Mouse (Mus musculus) kidney, adult 11 months (tissue): ENCODE measurements at regions not wholly inside any gene's neighbourhood (a gene's known extent, or its start where the extent isn't known, plus 50 kb on each side); places are given as distances from the start of the nearest gene placed in this dataset.

ENCODE experiments used
- DNase-seq: peaks from one replicate; pipeline ENCODE4 v3.0.0; 2022

DNA sequence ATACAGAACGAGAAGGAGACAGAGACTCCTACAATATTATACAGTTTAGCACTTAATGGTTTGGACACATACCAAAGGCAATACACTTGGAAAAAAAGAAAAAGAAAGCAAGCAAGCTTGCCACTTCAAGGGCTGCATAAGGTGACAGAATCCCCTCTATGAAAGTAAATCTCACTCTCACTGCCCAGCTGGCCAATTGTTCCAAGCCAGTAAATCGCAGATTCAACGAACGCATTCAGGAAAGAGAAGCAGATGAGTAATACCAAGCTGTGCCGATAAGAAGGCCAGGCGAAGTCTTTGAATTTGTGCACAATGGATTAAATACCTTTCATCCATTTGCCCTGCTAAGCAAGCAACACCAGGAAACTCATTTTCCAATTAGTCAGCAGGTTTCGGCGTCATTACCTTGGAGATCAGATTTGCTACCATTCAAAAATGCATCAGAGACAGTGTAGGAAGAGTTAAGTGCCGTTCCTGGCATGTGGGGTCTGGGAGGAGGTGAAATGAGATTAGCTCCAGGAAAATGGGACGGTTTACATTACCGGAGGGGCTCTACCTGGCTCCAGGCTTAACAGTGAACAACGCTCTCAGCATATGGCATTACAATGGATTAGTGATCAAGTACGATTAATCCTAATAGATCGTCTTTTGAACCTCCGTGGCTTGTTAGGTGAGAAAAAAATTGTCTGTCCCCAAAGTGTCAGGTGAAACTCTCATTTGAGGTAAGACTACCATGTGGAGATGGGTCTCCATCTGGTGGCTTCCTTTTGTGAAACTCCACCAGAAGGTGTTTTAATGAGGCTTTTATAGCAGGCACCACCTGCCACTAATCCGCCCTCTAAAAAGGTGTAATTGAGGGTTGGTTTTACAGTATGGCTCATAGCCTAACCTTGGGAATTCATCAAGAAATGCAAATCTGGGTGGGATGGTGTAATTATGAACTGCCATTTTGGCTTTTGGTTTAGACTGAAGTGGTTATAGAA, 518.2 kb upstream of the Mpdz start:
- DNase-seq = no peak

- no peak for DNase-seq
Observed at GRCm38 (mm10) chr4:81956926-81957694, 514.5 kb upstream of the Mpdz start.

DNA sequence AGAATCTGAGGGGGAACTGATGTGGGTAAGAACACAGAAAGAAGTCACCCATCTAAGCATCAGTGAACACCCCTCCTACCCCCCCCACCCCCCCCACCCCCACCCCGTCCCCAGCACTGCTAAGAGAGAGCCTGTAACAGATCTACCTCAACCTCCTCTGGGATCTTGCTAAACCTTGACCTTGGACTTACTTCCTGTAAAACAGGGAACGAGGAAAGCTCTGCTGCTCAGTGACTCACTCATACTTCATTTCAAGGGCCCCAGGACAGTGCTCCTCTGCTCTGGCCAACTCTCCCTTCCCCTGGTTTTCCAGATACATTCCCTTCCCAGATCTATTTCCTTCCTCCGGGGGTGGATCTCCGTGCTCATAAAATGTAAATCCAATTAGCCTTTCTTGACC, 510.4 kb upstream of the Mpdz start:
- no peak for DNase-seq

- no peak for DNase-seq
Observed at GRCm38 (mm10) chr4:81937384-81937783, 494.8 kb upstream of the Mpdz start.

- DNase-seq = no peak
Observed at GRCm38 (mm10) chr4:81930956-81931355, 488.3 kb upstream of the Mpdz start.

- DNase-seq = no peak
Observed at GRCm38 (mm10) chr4:81928581-81929244, 486.1 kb upstream of the Mpdz start.

DNA sequence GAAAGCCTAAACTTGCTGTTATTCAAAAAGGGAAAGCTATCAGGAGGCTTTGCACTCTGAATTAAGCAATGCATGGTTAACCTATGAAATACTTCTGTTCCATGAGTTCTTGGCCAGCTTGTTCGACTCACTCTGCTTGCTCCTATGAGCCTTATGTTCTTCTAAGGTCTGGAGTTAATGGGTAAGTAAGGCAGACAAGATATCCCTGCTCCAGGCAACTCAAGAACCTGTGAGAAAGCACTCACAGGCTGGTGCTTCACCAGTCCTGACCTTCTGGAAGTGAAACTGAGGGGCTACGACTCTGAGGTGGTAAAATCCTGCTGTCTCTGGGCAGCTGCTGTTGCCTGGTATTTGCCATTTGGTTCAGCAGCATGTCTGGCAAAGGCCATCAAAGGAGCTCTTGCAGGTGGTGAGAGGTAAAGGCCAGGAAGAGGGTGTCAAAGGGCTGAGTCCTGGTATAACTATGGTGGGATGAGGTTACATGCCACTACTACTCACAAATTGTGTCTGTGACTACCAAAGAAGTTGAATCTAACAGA, 484.6 kb upstream of the Mpdz start:
- DNase-seq = no peak

DNA sequence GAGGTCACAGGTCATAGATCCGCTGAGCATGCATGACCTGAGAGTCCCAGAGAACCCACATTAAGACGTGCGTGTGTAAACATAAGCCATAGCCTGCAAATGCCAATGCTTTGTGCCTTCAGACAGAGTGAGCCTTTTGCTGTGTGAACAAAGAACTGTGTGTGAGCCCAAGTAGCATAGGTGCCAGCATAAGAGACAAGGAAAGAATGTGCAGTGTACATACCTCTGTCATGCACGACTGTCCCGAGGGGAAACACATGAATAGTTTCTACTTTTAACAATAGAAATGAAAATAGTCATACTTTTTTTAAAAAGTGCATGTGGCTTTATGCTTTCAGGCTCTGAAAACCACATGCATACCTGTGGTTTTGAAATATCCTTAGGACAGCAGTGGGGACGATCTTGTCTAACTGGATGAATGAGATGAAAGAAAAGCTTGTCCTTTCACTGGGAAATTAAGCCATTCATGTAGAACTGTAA, 484.1 kb upstream of the Mpdz start:
- DNase-seq = no peak

- no peak for DNase-seq
Observed at GRCm38 (mm10) chr4:81925611-81926010, 483.0 kb upstream of the Mpdz start.

DNA sequence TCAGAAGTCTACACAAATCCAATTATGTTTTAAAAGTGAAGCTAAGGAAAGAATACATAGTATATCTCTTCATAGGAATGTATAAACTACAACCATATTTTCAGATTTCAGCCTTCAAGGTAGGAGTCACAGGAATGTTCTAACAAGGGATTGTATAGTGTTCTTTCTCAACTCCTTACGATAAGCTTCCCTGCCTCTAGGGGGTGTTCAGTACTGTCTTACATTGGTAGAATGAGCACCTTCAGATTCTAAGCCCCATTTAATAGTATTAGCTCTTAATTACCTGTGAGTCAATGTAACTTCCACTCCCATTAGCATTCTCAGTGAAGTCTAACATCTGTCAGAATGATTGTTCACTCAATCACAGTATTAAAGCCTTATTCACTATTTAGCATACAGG, 481.5 kb upstream of the Mpdz start:
- DNase-seq = no peak

GRCm38 (mm10) chr4:81922876-81923275, 480.3 kb upstream of the Mpdz start:
- DNase-seq = no peak

- DNase-seq = no peak
Observed at GRCm38 (mm10) chr4:81914971-81915370, 472.4 kb upstream of the Mpdz start.

DNA sequence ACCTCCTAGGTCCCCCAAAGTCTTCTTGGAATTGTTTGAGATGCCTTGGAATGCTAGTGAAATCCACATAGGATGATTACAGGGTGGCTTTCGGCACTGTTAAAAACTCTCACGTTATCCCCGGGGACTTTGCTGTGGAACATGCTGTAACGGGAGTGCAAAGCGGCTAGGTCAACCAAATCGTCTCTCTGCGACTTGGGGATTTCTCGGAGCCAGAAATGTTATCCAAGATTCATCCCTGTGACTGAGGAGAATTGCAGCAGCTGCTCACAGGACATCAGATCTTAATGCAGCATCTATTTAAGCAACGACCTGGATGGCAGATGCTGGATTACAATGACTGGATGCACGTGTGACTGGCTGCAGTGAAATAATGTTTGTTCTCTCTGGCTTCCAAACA, 470.7 kb upstream of the Mpdz start:
- DNase-seq = no peak

DNA sequence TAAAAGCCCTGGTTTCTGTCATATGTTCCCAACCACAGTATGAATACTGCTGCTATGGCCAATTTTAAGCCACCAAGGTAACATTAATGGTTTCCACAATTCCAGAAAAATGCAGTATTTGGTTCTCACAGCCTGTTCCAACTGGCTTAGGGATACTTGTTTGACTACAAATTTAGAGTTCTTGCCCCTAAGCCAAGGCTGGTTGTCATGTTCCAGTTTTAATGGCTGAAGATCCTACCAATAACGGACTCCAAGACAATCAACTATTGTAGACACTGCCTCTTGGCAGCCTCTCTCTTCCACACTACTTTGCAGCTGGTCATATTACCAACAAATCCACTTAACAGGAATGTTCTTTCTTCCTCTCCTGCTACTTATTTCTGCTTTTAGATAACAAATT, 470.0 kb upstream of the Mpdz start:
- no peak for DNase-seq

DNA sequence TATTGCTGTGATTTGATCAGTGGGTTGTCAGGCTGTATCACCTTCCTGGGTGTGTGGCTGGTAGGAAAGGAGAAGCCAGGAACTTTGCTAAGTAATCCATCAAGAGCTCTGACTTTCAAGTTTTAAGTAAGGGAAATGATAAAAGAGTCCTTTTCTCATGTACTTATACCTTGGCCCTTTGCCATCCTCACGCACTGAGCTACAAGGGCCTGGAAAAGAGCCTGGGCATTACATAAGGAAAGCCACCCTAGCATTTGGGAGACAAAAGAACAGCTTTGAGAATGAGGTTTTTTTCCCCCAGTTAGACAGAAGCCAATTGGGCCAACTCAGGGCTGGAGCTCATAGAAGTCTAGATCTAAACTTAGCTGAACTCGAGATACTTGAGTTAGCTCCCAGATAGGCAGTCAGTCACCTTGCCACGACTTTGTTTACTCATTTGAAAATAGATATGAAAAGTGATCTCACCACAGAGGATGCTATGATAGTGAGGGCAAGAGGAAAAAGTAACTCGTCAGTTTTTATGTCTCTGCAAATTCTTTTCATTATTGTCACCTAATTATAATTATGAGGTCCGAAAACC, 457.4 kb upstream of the Mpdz start:
- DNase-seq = no peak

DNA sequence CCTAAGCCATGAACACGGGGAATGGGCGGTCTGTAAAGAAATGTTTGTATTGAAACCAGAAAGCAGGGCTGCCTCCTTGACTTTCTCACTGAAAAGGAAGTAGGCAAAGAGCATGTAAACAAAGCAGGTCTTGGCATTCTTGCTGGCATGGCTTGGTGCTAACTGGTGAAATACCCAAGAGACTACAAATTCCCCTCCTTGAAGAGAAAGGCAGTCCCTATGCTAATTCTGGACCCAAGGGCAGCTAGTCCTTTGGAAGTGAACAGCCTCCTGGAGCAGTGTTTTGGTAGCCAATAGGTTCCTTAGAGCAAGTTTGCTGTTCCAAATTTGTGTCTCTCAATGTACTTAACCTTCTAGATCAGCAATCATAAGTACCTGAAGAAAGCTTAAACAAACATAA, 456.0 kb upstream of the Mpdz start:
- no peak for DNase-seq

DNA sequence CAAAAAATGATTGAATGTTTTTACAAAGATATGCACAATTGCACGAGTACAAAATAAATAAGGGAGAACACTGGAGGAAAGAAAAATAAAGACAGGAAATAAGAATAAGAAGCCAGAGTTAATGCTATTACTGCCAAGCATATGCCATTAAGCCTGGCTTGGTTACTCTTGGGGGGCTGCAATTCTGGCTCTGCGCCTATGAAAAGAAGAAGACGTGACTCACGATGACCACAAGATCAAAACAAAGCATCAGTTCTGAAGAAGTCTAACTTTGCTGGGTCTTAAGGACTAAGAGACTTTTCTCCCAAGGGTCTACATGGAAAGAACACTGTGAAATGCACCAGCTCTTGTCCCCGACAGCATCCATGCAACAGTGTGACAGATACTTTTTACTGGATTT, 454.8 kb upstream of the Mpdz start:
- no peak for DNase-seq

DNA sequence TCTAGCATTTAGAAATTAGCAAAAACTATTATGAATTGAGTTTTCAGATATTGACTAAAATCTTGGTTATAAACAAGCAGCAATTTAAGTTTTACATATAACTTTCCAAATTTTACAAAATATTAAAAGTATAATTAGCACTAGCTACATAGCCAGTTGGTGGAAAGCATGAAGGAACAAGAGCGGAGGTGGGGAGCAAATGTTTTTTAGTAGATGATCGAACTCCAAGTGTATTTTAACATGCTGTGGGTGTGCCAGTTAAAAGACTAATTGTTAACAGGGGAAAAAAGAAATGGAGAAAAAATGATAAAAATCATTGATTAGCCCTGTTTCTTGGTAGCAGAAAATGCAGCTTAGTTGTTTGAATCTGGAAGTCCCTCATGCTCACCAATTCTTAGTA, 426.3 kb upstream of the Mpdz start:
- DNase-seq = no peak

DNA sequence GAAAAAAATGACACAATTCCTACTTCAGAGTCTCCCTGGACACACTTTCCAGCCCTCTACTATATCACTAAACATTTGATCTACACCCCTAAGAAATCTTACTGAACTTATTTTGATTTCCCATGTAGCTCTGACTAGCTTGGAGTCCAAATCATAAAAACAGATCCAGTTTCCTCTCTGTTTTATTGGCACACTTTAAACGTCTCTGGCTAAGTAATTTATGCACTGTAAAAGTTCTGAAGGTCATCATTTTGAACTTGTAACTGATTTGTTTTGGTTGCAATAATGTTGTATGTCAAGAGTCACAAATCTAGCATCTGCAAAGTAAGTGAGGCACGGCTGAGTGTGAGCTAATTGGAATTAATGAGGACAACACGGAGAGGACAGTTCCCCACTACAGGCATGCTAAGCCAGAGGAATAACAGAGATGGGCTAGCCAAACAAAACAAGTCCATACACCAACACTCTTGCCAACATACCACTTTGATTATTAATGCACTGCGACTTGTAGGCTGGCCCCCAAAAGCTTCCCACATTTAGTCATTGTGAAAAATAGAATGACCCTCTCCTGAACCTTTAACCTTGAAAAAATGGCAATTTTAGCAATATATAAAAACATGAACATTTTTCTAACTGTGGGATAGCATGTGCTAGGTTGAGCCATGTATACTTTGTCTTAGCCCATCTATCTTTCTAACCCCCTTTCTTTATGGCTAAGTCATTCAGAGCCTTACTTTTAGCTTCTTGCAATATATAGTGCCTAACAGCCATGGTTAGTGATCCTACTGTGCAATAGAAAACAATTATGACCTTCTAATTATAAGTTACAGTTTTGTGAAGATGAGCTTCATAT, 399.3 kb upstream of the Mpdz start:
- DNase-seq = no peak

GRCm38 (mm10) chr4:81829972-81830371, 387.4 kb upstream of the Mpdz start:
- DNase-seq = no peak

- no peak for DNase-seq
Observed at GRCm38 (mm10) chr4:81827453-81827852, 384.8 kb upstream of the Mpdz start.

- DNase-seq = no peak
Observed at GRCm38 (mm10) chr4:81825966-81826365, 383.4 kb upstream of the Mpdz start.
